Mouse (Mus musculus): Measurements from ENCODE around the gene Phlpp2. TPM values are rescaled to one million over a fixed set of nuclear protein-coding genes. Genes with fewer than 3 reads are reported as not detected.

Gene Phlpp2
- polyA plus RNA-seq (2015; fragmentation: Nextera tagmentation; extraction: Ambion mirVana), result 3.8 and 4.1 TPM in 2 replicates

DNA sequence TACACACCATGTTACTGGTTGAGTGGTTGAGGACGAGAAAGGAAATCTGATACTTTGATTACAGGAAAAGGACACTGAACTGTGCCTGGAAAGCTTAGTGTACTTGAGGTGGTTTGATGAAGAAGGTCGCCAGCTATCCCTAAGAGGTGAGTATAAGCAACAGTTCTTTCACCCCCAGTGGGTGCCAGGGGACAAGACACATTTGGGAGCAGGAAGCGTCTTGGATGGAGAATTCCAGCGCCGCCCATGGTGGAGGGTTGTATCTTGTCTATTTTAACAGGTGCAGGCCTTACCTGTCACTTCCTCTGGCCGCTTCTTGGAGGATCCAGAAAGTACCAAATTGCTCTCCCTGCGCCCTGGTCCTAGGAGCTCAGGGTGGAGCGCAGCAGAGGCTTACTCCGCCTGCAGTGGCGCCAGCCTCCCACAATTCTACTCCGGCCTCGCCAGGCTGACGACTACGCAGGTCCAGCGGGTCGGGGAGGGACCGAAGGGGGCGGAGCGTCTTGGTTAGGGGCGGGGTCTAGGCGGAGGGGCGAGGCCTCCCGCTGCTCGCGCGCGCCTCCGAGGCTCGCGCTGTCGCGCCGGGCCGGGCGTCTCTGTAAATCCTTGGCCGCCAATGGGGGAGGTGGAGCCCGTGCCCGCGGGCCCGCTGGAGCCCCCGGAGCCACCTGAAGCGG is at the start of gene Phlpp2:
Gene Phlpp2 (plus strand): TSS at position 540 of the 677 bp plus-strand sequence.
- Histone ChIP-seq H3K27me3 (no peaks in the 10 kb centered on the region), H3K27ac (peak within 1 kb of the TSS; percentile 94), H3K36me3 (peaks cover 8% of the 10 kb centered on the region), H3K9ac (peak within 1 kb of the TSS; percentile 97), H3K9me3 (no peaks in the 10 kb centered on the region), H3K4me1 (replicated peaks) (peaks cover 18% of the 10 kb centered on the region), H3K4me3 (peak within 1 kb of the TSS; percentile 99), H3K4me2 (peak within 1 kb of the TSS; percentile 85)
- peak; percentile 97 for ATAC-seq (ENCODE audit: low FRiP score)
- under 1% methylated on average over 42 of the region's 42 CpGs for WGBS

DNA sequence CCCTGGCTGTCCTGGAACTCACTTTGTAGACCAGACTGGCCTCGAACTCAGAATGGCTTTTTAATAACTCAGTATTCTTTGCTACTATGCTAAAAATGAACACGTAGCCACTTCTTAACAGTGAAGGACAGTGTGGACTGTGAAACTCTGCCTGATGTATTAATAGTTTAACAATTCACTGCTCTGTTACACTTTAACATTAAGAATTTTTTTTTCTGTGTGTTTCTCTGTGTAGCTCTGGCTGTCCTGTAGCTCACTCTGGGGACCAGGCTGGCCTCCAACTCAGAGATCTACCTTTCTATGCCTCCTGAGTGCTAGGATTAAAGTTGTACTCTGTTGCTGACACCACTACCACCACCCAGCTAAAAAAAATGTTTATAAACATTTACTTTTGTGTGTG is 44.8 kb upstream of the Phlpp2 start:
- no peaks in the 10 kb centered on the region for H3K4me1 ChIP-seq (replicated peaks)
- no peaks in the 10 kb centered on the region for H3K9me3 ChIP-seq
- no peaks in the 10 kb centered on the region for H3K27me3 ChIP-seq
- H3K36me3 ChIP-seq, result peaks cover 11% of the 10 kb centered on the region
- no peak overlapping the region for H3K4me3 ChIP-seq
- ATAC-seq (ENCODE audit: low FRiP score), result no peak
- 97% methylated on average over 2 of the region's 2 CpGs for WGBS
- H3K4me2 ChIP-seq, result no peak overlapping the region
- H3K27ac ChIP-seq, result no peak overlapping the region
- H3K9ac ChIP-seq, result no peak overlapping the region

DNA sequence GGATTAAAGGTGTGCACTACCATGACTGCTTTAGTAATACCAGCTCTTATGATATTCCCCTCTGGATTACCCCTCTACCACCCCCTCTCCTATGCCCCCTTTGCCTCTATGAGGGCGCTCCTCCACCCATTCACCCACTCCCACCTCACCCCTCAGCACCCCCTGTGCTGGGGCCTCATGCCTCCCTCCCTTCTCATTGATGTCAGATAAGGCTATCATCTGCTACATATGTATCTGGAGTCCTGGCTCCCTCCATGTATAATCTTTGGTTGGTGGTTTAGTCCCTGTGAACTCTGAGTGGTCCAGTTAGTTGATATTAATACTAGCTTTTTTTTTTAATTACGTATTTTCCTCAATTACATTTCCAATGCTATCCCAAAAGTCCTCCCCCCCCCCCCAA is 28.5 kb upstream of the Phlpp2 start:
- Histone ChIP-seq H3K27me3 (no peaks in the 10 kb centered on the region), H3K9me3 (no peaks in the 10 kb centered on the region), H3K4me1 (replicated peaks) (no peaks in the 10 kb centered on the region), H3K36me3 (peaks cover 46% of the 10 kb centered on the region), H3K9ac (no peak overlapping the region), H3K27ac (no peak overlapping the region), H3K4me3 (no peak overlapping the region), H3K4me2 (no peak overlapping the region)
- WGBS, result 96% methylated on average over 2 of the region's 2 CpGs
- ATAC-seq (ENCODE audit: low FRiP score), result no peak

DNA sequence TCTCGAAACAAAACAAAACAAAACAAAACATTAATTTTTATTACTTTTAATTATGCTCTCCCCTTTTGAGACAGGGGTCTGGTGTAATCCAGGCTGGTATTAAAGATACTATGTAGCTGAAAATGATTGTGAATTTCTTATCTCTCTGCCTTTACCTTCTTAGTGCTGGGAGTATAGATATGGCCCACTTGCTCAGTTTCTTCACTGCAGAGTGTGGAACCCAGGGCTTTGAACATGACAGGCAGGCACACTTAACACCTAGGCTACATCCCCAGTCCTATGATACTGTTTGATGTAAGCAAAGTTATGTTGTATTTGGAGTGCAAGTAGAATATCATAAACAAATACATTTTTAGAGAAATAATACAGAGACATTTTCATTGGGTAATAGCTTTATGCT is 25.9 kb upstream of the Phlpp2 start:
- Histone ChIP-seq H3K36me3 (peaks cover 55% of the 10 kb centered on the region), H3K9me3 (no peaks in the 10 kb centered on the region), H3K9ac (no peak overlapping the region), H3K4me2 (no peak overlapping the region), H3K4me1 (replicated peaks) (no peaks in the 10 kb centered on the region), H3K27me3 (no peaks in the 10 kb centered on the region), H3K27ac (no peak overlapping the region), H3K4me3 (no peak overlapping the region)
- 97% methylated on average over 1 of the region's 1 CpGs for WGBS
- ATAC-seq (ENCODE audit: low FRiP score), result no peak

DNA sequence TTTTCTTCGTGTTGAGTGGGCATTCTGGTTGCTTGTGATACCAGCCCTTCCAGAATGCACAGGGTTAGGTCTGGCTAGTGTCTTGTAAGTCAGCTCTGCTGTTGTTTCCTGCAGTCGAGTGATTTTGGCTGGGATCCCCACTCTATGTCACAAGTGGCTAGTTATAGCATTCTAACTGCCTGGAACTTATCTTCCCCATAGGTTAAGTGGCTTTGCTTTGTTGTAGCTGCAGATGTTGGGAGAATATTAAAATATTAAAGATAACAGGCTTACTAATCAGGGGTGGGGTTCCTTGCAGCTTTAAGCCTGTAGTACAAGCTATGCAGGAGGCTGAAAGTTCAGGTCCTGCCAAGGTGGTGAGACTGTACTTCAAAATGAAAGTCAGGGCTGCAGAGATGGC is 20.5 kb upstream of the Phlpp2 start:
- Histone ChIP-seq H3K4me3 (no peak overlapping the region), H3K9me3 (no peaks in the 10 kb centered on the region), H3K27me3 (no peaks in the 10 kb centered on the region), H3K4me1 (replicated peaks) (no peaks in the 10 kb centered on the region), H3K4me2 (no peak overlapping the region), H3K36me3 (peaks cover 78% of the 10 kb centered on the region), H3K27ac (no peak overlapping the region), H3K9ac (no peak overlapping the region)
- ATAC-seq (ENCODE audit: low FRiP score), result no peak
- 86% methylated on average over 2 of the region's 2 CpGs for whole genome bisulfite sequencing

DNA sequence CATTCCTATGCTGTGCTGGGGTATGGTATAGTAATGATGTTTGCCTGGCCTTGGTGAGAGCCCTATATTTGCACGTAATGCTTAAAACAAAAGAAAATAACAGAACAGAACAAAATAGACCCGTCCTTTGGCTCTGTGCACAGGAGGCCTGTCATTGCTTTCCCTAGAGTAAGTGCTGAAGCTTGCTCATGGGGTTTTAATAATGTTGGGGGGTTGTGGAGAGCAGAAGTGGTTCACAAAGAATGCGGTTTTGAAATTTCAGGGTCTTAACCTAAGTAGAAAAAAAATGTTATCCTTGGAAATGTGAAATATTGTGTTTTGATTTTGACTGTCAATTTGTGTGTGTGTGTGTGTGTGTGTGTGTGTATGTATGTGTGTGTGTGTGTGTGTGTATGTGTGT is 19.4 kb upstream of the Phlpp2 start:
- 91% methylated on average over 3 of the region's 3 CpGs for WGBS
- no peak overlapping the region for H3K4me3 ChIP-seq

DNA sequence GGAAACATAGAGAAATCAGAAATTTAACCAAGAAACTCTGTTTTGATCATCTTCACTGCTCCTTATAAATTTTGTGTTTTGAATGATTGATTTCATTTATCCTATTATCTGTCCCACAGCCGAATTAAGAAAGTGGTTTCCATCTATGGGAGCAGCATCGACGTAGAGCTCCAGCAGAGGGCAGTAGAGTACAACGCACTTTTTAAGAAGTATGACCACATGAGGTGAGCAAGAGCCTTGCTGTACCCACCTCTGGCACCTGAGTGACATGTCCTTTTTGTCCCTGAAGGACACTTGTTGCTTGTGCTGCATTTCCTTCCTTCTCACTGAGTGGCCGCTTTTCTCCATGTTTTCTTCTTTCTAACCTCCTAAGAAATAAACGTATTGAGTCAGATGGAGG is 14.9 kb upstream of the Phlpp2 start:
- H3K9ac ChIP-seq, result no peak overlapping the region
- H3K27me3 ChIP-seq, result no peaks in the 10 kb centered on the region
- H3K27ac ChIP-seq, result no peak overlapping the region
- H3K4me3 ChIP-seq, result no peak overlapping the region
- H3K36me3 ChIP-seq, result peaks cover 71% of the 10 kb centered on the region
- no peaks in the 10 kb centered on the region for H3K9me3 ChIP-seq
- H3K4me2 ChIP-seq, result no peak overlapping the region
- H3K4me1 ChIP-seq (replicated peaks), result no peaks in the 10 kb centered on the region
- 55% methylated on average over 6 of the region's 6 CpGs for WGBS
- no peak for ATAC-seq (ENCODE audit: low FRiP score)

More for the DNA sequence above, 19.4 kb upstream of the Phlpp2 start:
- no peaks in the 10 kb centered on the region for H3K4me1 ChIP-seq (replicated peaks)
- no peak overlapping the region for H3K27ac ChIP-seq
- H3K4me2 ChIP-seq, result no peak overlapping the region
- no peak overlapping the region for H3K9ac ChIP-seq
- H3K9me3 ChIP-seq, result no peaks in the 10 kb centered on the region
- peaks cover 74% of the 10 kb centered on the region for H3K36me3 ChIP-seq
- no peaks in the 10 kb centered on the region for H3K27me3 ChIP-seq
- ATAC-seq (ENCODE audit: low FRiP score), result no peak

DNA sequence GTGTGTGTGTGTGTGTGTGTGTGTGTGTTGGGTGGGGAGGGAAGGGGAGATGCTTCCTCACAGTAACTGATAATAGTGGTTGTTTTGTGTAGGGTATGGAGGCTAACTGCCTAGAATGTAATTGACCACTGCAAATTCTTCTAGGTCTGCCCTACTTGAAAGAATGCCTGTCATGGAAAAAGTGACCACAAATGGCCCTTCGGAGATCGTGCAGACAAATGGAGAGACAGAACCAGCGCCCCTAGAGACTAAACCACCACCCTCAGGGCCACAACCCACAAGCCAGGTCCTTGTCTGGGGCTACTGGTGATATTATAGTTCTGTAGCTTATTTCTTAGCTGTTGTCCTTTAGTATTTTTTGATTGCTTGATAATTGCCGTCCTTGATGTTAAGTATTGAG is 13.8 kb upstream of the Phlpp2 start:
- no peak for ATAC-seq (ENCODE audit: low FRiP score)
- Histone ChIP-seq H3K4me1 (replicated peaks) (no peaks in the 10 kb centered on the region), H3K27ac (no peak overlapping the region), H3K9ac (no peak overlapping the region), H3K27me3 (no peaks in the 10 kb centered on the region), H3K4me3 (no peak overlapping the region), H3K9me3 (no peaks in the 10 kb centered on the region), H3K36me3 (peaks cover 69% of the 10 kb centered on the region), H3K4me2 (no peak overlapping the region)
- 91% methylated on average over 4 of the region's 4 CpGs for WGBS

DNA sequence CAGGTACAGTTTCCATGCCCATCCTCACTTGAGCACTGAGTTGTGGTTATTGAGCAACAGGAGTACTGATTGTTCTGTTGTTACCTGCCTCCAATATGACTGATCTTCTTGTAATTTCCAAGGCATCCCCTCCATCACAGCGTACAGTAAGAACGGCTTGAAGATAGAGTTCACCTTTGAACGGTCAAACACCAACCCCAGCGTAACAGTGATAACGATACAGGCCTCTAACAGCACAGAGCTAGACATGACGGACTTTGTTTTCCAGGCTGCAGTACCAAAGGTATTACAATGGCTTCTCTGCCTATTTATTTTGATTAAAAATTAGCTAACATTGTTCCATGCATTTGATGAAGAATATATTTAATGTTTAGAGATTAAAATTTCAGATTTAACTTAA is 12.9 kb upstream of the Phlpp2 start:
- no peak overlapping the region for H3K4me2 ChIP-seq
- no peaks in the 10 kb centered on the region for H3K9me3 ChIP-seq
- WGBS, result 95% methylated on average over 6 of the region's 6 CpGs
- H3K9ac ChIP-seq, result no peak overlapping the region
- H3K27ac ChIP-seq, result no peak overlapping the region
- H3K4me3 ChIP-seq, result no peak overlapping the region
- H3K4me1 ChIP-seq (replicated peaks), result no peaks in the 10 kb centered on the region
- no peak for ATAC-seq (ENCODE audit: low FRiP score)
- peaks cover 69% of the 10 kb centered on the region for H3K36me3 ChIP-seq
- no peaks in the 10 kb centered on the region for H3K27me3 ChIP-seq

DNA sequence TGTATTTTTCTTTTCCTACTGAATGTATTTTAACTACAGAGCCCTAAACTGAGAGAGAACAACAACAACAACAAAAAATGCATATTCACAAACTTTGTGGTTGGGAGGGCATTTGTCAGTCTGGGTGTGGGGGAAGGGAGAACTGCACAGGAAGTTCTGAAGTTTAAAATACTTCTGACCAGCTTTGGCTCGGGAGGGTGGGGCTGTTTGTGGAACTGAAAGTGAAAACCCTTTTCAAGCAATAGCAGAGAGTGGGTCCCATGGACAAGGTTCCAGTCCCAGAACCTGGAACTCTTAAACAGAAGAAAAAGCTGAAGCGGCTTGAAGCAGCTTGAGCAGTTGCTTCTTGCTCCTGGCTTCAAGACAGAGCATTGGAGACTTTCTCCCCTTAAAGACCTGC is 4.9 kb upstream of the Phlpp2 start:
- Histone ChIP-seq H3K4me1 (replicated peaks) (peaks cover 4% of the 10 kb centered on the region; the same call in 1 of the 2 replicates), H3K4me2 (no peak overlapping the region), H3K9me3 (no peaks in the 10 kb centered on the region), H3K27ac (no peak overlapping the region), H3K27me3 (no peaks in the 10 kb centered on the region), H3K36me3 (peaks cover 45% of the 10 kb centered on the region), H3K4me3 (no peak overlapping the region), H3K9ac (no peak overlapping the region)
- ATAC-seq (ENCODE audit: low FRiP score), result no peak
- WGBS, result 85% methylated on average over 2 of the region's 2 CpGs

DNA sequence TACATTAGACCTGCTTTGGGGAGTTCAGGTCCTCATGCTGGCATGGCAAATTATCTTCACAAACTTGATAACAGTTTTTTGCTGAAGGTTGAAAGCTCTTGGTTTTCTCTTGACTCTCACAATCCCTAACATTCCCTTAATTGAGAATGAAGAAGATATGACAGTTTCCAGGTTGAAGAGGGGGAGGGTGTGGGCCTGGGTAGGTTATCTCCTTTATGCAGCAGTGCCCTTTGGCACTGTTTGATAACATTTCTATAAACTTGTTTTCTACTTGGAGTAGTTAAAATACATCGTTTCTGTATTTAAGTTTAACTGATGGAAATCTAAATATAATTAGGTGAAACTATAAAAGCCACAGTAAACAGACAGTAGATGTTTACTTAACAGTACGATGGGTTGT is 3.5 kb upstream of the Phlpp2 start:
- H3K4me1 ChIP-seq (replicated peaks), result peaks cover 8% of the 10 kb centered on the region
- no peaks in the 10 kb centered on the region for H3K9me3 ChIP-seq
- ATAC-seq (ENCODE audit: low FRiP score), result no peak
- WGBS, result 97% methylated on average over 2 of the region's 2 CpGs
- H3K4me2 ChIP-seq, result no peak overlapping the region
- no peaks in the 10 kb centered on the region for H3K27me3 ChIP-seq
- H3K36me3 ChIP-seq, result peaks cover 37% of the 10 kb centered on the region
- no peak overlapping the region for H3K27ac ChIP-seq
- H3K9ac ChIP-seq, result no peak overlapping the region
- no peak overlapping the region for H3K4me3 ChIP-seq

DNA sequence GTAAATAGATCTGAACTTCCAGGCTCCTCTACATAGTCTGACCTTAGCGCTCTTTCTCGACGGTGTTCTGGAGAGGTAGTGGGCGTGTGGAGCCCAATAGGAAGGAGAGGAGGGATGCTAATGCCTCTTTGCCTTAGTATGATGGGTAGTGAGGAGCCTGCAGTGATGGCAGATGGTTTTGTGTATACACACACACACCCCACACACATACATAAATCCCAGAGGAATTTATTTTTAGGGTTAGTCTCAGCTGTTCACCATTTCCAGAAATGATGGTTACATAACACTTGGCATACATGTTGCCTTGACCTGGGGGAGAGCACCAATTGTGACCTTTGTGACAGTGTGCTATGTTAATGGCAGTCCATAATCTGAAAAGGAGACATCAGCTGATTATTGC is 2.8 kb upstream of the Phlpp2 start:
- H3K4me2 ChIP-seq, result no peak overlapping the region
- H3K9ac ChIP-seq, result no peak overlapping the region
- H3K4me3 ChIP-seq, result no peak overlapping the region
- no peaks in the 10 kb centered on the region for H3K27me3 ChIP-seq
- 84% methylated on average over 4 of the region's 4 CpGs for WGBS
- H3K36me3 ChIP-seq, result peaks cover 30% of the 10 kb centered on the region
- H3K27ac ChIP-seq, result no peak overlapping the region
- no peak for ATAC-seq (ENCODE audit: low FRiP score)
- no peaks in the 10 kb centered on the region for H3K9me3 ChIP-seq
- peaks cover 13% of the 10 kb centered on the region for H3K4me1 ChIP-seq (replicated peaks)

DNA sequence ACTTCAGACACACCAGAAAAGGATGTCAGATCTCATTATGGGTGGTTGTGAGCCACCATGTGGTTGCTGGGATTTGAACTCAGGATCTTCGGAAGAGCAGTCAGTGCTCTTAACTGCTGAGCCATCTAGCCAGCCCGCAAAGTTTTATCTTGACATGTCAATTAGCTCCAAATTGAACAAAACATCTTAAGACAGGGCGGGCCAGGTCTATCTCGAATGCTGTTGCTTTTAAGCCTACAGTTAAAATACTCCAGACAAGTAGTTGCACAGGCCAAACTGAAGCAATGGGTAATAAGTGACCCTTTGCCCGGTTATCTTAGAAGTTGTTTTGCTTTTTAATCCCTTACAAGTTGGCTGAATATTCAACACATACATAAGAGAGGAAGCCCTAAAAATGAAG is 1.7 kb upstream of the Phlpp2 start:
- Histone ChIP-seq H3K9me3 (no peaks in the 10 kb centered on the region), H3K36me3 (peaks cover 19% of the 10 kb centered on the region), H3K4me3 (no peak overlapping the region), H3K4me1 (replicated peaks) (peaks cover 13% of the 10 kb centered on the region), H3K27ac (no peak overlapping the region), H3K27me3 (no peaks in the 10 kb centered on the region), H3K4me2 (no peak overlapping the region), H3K9ac (no peak overlapping the region)
- no peak for ATAC-seq (ENCODE audit: low FRiP score)
- WGBS, result 93% methylated on average over 5 of the region's 5 CpGs

Measured in hindbrain, embryonic 13.5 days (tissue).